Mouse (Mus musculus) retina, embryonic 14.5 days (tissue): ENCODE measurements around the gene Sectm1a.
"Not testable (repeated sequence)": the region's sequence is repeated elsewhere in the genome, so short reads cannot be mapped to it uniquely, and the experiment has no call there.

Experiments used
- DNase-seq: peaks from one replicate; pipeline ENCODE4 v3.0.0-alpha.2; 2015; ENCODE audit warnings: low spot score

Sectm1a gene

GRCm38 (mm10) chr11:121081120-121081519 is at the start of gene Sectm1a:
Gene Sectm1a, minus strand, starts transcription at chr11:121081220.
- DNase-seq, result no peak

GRCm38 (mm10) chr11:121129616-121130015 is 48.6 kb upstream of the Sectm1a start:
- DNase-seq, result no peak

- no peak for DNase-seq
Measured at GRCm38 (mm10) chr11:121127441-121127840, 46.4 kb upstream of the Sectm1a start.

DNA sequence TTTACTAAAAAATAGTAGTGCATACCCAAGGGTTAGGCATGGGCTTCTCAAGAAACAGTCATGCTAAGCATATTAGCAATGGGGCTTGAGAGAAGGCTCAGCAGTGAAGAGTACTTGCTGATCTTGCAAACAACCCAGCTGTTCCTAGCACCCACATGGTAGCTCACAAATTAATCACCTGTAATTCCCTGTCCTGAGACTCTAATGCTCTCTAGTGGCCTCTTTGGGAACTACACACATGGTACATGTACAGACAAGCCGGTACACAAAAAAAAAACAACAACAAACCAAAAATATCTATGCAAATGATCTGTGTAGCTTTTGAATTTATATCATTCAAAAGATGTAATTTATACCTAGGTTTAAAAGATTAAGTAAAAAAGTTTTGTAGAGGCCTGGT is 45.4 kb upstream of the Sectm1a start:
- peak; percentile 21 for DNase-seq

DNA sequence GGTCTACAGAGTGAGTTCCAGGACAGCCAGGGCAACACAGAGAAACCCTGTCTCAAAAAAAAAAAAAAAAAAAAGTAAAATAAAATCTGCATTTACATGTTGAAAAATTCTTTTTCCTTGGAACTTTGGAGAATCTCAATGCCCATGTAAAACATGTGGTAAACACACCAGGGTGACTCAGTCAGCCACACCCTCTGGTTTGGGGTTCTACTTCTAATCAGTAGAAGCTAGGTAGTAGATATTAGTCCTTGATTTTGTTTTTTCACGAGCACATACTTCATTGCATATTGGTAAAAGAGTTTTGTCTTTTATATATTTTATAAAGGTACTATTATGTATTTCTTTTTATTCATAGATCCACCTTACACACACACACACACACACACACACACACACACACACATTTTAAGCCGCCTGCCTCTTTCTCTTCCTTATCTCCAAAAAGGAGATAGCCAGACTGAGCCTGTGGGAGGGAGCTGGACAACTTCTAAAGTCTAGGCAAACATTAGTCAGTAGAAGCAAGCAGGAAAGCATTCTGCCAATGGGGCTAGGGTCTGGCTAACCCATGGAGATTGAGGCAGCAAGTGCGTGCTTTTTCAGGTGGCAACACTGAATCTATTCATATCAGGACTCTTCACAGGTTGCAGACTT is 44.6 kb upstream of the Sectm1a start:
- DNase-seq, result no peak

DNA sequence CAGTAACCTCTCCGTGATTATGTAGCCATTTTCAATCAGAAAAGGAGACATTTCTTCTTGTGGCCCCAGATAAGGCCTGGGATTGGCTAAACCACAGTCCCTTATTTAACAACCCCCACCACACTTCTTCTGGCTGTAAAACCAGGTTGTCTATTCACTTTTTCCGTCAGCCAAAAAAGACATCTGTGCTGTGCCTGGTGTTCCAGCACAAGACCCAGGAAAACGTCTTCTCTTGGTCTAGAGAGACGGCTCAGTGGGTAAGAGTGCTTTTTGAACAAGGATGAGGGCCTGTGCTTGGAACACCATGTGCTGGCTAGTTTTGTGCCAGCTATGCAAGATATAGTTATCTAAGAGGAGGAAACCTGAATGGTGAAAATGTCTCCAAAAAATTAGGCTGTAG is 42.4 kb upstream of the Sectm1a start:
- DNase-seq, result no peak

GRCm38 (mm10) chr11:121122024-121122670 is 41.1 kb upstream of the Sectm1a start:
- no peak for DNase-seq

GRCm38 (mm10) chr11:121121151-121121550 is 40.1 kb upstream of the Sectm1a start:
- no peak for DNase-seq

DNA sequence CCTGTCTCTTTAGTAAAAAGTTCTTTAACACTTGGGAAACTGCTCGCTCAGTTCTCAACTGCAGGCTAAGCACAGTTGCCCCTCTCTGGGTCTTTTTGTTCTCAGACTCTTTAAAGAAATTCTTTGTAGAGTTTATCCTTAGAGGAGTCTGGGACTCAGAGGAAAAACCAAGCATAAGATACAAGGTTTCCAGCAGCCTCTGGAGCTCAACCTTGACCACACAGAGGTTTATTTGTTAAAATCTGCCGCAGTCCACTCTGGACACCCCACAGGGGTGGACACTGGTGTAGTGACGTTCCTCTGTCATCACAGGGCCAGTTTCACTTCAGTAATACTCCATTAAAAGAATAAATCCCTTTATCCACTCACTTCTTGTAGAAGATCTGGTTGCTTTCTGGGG is 37.6 kb upstream of the Sectm1a start, which contains the start of gene Tex19.2:
TSS of gene Tex19.2 (minus strand) at position 101 of the 400 bp plus-strand sequence.
- no peak for DNase-seq

DNA sequence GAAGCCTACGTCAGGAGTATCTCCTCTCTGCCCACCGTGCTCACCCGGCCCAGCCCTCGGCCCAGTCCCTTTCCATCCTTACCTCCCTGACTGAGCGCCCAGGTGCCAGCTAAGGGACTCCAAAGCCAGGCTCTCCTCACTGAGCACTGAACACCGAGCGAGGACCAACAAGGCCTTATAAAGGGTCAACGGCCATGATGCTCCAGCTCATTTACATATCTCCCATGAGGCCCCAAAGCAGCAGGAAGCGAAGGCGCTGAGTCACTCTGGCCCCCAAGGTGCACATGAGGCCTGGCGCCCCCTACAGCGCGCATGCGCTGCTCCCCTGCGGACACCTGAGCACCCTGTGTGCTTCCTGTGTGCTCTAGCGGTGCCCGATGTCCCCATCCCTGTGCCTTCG is 37.1 kb upstream of the Sectm1a start:
- no peak for DNase-seq

DNA sequence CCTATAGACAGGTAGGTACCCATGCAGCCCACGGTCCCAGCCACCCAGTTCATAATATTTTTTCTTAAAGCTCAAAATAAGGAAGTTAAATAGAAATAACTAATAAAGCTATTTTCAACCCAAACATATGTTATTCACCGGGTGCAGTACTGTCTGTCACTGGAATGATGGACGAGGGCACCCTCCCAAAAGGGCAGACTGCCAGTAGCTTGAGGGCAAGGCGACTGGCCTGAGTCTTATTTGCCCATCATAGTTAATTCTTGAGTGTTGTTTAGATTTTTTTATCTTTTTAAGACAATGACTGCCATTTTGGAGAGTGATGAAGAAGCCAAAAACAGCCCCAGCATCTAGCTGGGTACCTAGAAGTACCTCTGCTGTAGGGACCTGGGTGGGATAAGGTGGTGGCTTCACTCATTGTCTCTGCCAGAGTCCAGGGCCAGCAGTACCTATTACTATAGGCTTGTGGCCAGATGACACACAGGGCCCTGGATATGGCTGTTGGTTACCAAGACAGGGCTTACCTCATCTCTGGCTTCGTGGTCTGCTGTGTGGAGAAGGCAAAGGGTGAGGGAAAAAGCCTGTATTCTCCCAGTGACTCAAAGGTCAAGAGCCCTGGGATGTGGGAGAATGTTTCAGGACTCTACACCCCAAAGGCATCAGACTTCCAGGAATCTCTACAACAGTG is 31.2 kb upstream of the Sectm1a start:
- DNase-seq, result no peak

DNA sequence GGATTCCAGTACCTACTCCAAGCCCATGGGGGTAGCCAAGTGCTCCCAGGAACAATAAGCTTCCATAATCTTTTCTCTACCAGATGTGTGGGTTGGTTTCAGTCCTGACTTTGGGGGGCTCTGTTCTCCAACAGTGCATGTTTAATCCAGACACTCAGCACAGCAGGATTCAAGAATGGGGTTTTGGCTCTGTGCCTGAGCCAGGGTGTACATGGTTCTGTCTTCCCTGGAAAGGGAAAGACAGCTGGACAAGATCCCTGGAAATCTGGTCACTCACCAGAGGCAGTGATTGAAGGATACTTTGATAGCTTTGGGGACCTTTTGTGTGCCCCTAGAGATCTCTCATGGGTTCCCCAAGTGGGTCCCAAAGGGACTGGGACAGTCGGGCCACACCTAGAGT is 30.6 kb upstream of the Sectm1a start:
- DNase-seq, result no peak

DNA sequence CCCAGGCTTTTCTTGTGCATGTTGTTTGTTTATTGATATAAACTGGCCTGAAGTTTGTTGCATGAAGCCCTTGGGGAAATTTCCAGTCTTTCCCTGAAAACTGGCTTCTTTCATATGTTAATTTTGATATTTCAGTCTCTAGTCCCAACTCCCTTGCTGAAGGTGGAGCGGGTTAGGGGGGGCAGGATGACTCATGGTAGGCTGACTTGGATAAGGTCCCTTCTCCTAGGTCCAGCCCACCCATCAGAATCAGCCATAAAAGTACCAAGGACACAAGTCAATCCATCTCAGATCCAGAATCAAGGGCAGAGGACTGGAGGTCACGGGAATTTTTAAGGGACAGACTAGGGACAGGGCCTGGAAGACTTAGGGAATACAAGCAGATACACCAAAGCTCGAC is 30.0 kb upstream of the Sectm1a start:
- DNase-seq, result no peak

DNA sequence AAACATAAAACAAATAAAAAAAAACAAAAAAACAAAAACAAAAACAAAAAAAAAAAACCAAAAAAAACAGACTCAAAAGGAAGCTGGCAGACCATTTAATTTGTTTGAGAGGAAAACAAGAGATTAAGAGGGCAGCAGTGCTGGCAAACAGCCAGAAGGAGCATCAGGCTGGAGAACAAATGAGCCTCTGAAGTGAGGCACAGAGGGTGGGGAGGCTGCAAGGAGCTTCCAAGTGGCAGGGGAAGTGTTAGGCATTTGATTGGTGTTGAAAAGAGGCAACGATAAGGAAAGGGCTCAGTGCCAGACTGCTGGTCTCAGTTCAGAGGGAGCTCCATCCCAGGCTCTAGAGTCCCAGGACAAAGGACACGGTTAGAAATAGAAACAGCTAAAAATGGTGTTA is 29.0 kb upstream of the Sectm1a start:
- peak; percentile 15 for DNase-seq

DNA sequence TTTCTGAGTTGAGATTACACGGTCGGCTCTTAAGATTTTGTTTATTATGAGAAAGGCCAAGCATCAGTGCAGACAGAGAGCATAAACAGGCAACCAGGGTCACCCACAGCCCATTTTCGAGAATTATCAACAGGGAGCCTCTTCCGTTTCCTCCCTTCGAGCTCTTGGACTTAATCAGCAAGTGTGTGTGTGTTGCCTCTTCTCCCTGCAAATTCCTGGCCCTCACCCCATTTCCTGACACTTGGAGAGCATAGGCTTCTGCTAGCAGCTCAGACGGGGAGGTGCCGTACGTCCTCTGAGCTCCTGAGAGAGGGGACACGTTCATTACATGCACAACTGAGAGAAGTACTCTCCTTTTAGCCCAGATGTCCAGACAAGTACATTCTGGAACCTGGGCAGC is 27.0 kb upstream of the Sectm1a start:
- no peak for DNase-seq

GRCm38 (mm10) chr11:121107242-121107641 is 26.2 kb upstream of the Sectm1a start:
- not testable (repeated sequence) for DNase-seq

DNA sequence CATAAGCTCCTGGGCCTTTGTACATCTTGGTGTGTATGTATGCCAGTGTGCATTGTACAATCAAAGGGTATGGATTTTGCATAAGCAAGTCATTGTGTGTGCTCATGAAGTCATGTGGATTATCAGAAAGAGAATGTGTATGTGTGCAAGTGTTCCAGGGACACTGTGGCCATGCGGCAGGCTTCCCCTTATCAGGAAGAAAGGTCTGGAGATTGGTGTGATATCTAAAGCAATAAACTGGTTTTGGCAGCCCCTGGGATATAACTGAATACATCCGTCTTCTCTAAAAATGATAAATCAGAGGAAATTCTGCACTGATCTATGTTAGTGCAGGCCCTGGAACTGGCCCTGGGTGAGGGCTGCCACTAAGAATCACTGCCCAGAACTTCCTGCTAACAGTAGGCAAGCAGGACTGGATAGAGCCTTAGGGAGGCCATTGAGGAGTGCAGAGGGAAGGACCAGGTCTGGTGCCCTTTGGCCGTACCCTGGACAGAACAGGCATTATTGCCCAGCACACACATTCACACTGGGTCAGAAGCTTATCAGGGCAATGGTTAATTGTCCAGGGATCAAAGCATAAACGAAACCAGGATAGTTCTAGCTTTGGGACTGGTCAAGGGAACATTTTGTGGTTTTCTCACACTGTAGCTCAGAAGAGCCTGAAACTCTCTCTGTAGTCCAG is 20.2 kb upstream of the Sectm1a start:
- no peak for DNase-seq

- DNase-seq, result no peak
Measured at GRCm38 (mm10) chr11:121100692-121101091, 19.7 kb upstream of the Sectm1a start.

- no peak for DNase-seq
Measured at GRCm38 (mm10) chr11:121099762-121100161, 18.7 kb upstream of the Sectm1a start.

GRCm38 (mm10) chr11:121092606-121093585 is 11.9 kb upstream of the Sectm1a start:
- no peak for DNase-seq

- DNase-seq, result no peak
Measured at GRCm38 (mm10) chr11:121090943-121091342, 9.9 kb upstream of the Sectm1a start.
